Mouse (Mus musculus): ENCODE data around the gene Vps41. TPM values are rescaled to one million over a fixed set of nuclear protein-coding genes. Genes with fewer than 3 reads are reported as not detected.
A peak's percentile ranks its signal among the peaks of the same experiment; 100 is the strongest.

The Vps41 gene
- polyA plus RNA-seq, 1 experiment from 2014 or later: 120 TPM

DNA sequence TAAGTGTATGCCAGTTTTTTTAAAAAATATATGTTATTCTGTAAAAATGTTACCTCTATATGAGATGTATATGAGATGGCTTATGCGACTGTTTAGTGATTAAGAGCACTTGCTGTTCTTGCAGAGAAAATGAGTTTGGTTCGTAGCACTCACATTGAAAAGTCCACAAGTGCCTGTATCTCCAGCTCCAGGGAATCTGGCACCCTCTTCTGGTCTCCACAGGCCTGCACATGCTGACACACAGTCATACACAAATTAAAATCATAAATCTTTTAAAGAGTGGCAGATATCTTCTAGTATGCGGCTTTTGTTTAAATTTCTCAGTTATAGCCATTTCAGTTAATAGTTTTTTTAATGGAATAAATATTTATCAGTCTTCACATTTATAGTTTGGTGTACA is 40.9 kb downstream of the Vps41 start:
- no peaks in the 10 kb centered on the region for H3K9me3 ChIP-seq (ENCODE audit: control insufficient read depth, low read length)
- ATAC-seq: no peak
- H3K4me3 ChIP-seq (ENCODE audit: low read length): no peak overlapping the region
- H3K27ac ChIP-seq (ENCODE audit: low read depth, low read length): no peak overlapping the region
- H3K9ac ChIP-seq (ENCODE audit: low read depth, low read length): no peak overlapping the region
- no peaks in the 10 kb centered on the region for H3K36me3 ChIP-seq (ENCODE audit: control insufficient read depth, insufficient read depth, low read length)
- 81% methylated on average over 3 of the region's 3 CpGs for WGBS
- no peaks in the 10 kb centered on the region for H3K27me3 ChIP-seq (replicated peaks; ENCODE audit: control insufficient read depth, insufficient read depth, low read length)
- no peaks in the 10 kb centered on the region for H3K4me1 ChIP-seq (ENCODE audit: control insufficient read depth, insufficient read depth, low read depth, low read length)
- no peak overlapping the region for H3K4me2 ChIP-seq (ENCODE audit: low read length)

DNA sequence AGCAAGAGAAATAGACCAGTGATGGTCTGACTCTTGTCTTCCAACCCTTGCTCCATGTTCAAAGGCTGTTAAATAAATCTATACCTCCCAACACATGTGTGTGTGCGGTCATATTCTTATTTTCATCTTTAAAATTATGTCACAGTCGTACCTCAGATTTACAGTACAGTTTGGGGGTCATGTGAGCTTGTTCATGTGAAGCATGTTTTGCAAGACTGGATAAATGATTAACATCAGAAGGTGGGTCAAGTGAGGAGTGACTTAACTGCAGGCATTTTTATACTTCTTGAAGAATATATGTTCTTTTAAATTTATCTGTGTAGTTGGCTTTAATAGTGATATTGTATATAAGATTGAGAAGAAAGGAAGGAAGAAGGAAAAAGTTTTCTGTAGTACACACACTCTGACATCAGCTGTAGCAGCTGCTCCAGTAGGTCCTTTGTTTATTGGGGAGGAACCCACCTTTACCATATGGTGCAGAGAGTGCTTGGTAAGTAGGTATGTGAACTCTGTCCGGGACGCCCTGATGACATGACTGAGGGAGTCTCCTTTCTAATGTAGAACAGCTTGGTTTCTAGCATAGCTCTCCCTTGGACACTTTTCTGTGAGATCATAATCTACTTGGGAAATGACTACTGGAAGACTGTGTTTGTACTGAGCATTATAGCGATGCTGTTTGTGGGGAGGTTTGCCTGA is 42.4 kb downstream of the Vps41 start:
- H3K27me3 ChIP-seq (replicated peaks; ENCODE audit: control insufficient read depth, insufficient read depth, low read length): no peaks in the 10 kb centered on the region
- 89% methylated on average over 5 of the region's 5 CpGs for WGBS
- no peak overlapping the region for H3K4me3 ChIP-seq (ENCODE audit: low read length)
- no peaks in the 10 kb centered on the region for H3K36me3 ChIP-seq (ENCODE audit: control insufficient read depth, insufficient read depth, low read length)
- no peak for ATAC-seq
- no peaks in the 10 kb centered on the region for H3K9me3 ChIP-seq (ENCODE audit: control insufficient read depth, low read length)
- no peak overlapping the region for H3K27ac ChIP-seq (ENCODE audit: low read depth, low read length)
- no peak overlapping the region for H3K4me2 ChIP-seq (ENCODE audit: low read length)
- H3K9ac ChIP-seq (ENCODE audit: low read depth, low read length): no peak overlapping the region
- H3K4me1 ChIP-seq (ENCODE audit: control insufficient read depth, insufficient read depth, low read depth, low read length): no peaks in the 10 kb centered on the region

DNA sequence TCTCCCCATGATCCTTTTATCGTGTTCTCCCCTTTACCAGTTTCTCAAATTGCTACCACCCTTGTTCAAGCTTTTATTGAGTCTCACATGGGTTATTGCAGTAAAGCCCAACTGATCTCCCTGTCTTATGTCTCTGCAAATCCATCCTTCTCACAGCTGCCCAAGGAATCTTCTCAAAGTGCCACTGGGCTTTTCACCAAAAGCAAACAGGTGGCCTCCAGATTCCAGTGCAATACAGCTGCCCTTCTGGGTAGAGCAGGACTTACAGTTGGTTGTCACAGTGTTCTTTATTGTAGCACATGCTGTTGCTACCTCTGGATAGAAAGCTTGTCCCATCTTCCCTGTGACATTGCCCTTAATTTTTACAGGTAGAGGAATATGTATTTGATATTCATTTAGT is 44.4 kb downstream of the Vps41 start:
- ATAC-seq: no peak
- Histone ChIP-seq H3K9ac (ENCODE audit: low read depth, low read length) (no peak overlapping the region), H3K9me3 (ENCODE audit: control insufficient read depth, low read length) (no peaks in the 10 kb centered on the region), H3K27ac (ENCODE audit: low read depth, low read length) (no peak overlapping the region), H3K4me3 (ENCODE audit: low read length) (no peak overlapping the region), H3K4me1 (ENCODE audit: control insufficient read depth, insufficient read depth, low read depth, low read length) (no peaks in the 10 kb centered on the region), H3K4me2 (ENCODE audit: low read length) (no peak overlapping the region), H3K27me3 (replicated peaks; ENCODE audit: control insufficient read depth, insufficient read depth, low read length) (no peaks in the 10 kb centered on the region), H3K36me3 (ENCODE audit: control insufficient read depth, insufficient read depth, low read length) (no peaks in the 10 kb centered on the region)
- WGBS: 39% methylated on average over 1 of the region's 1 CpGs

DNA sequence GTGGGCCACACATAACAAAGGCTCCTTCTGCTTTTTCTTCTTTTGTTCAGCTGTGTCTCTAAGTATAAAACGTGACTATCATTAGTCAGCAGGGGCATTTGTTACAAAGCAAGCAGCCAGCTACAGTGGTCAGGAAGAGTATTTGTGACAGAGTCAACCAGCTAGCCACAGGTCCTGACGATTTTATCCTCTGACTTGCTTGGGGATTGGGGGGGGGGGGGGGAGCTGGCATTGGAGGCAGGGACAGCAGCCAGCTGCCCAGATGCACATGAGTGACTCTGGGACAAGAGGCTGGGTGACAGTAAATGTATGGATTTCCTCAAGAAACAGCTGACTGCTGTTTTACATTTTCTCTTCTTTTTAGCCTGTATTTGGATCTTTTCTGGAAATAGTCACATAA is 50.8 kb downstream of the Vps41 start:
- no peaks in the 10 kb centered on the region for H3K36me3 ChIP-seq (ENCODE audit: control insufficient read depth, insufficient read depth, low read length)
- peak; percentile 27; the same call in 1 of the 2 replicates for ATAC-seq
- no peaks in the 10 kb centered on the region for H3K27me3 ChIP-seq (replicated peaks; ENCODE audit: control insufficient read depth, insufficient read depth, low read length)
- no peak overlapping the region for H3K4me2 ChIP-seq (ENCODE audit: low read length)
- no peak overlapping the region for H3K4me3 ChIP-seq (ENCODE audit: low read length)
- WGBS: 2% methylated on average over 2 of the region's 2 CpGs
- H3K9ac ChIP-seq (ENCODE audit: low read depth, low read length): no peak overlapping the region
- no peaks in the 10 kb centered on the region for H3K9me3 ChIP-seq (ENCODE audit: control insufficient read depth, low read length)
- no peak overlapping the region for H3K27ac ChIP-seq (ENCODE audit: low read depth, low read length)
- H3K4me1 ChIP-seq (ENCODE audit: control insufficient read depth, insufficient read depth, low read depth, low read length): no peaks in the 10 kb centered on the region; the same call in 1 of the 2 replicates

DNA sequence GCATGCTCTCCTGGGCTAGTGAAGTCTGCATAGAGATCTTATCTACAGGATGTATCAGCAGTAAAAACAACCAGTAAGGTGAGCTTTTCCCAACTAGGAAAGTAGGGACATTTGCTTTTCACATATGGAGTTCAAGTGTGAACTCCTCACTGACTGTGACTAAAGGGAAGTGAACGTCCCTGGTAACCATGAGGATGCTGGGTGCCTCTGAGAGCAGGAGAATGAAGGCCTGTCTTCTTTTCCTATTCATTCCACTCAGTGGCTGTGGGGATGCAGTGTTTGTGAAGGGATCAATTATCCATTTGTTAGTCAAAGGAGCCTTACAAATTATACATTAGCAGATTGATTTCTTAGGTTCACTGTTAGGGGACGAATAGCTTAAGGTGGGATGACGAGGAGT is 51.4 kb downstream of the Vps41 start:
- H3K27me3 ChIP-seq (replicated peaks; ENCODE audit: control insufficient read depth, insufficient read depth, low read length): no peaks in the 10 kb centered on the region
- no peaks in the 10 kb centered on the region for H3K9me3 ChIP-seq (ENCODE audit: control insufficient read depth, low read length)
- H3K4me3 ChIP-seq (ENCODE audit: low read length): no peak overlapping the region
- no peak for ATAC-seq
- WGBS: 31% methylated on average over 3 of the region's 3 CpGs
- no peak overlapping the region for H3K27ac ChIP-seq (ENCODE audit: low read depth, low read length)
- no peak overlapping the region for H3K9ac ChIP-seq (ENCODE audit: low read depth, low read length)
- no peak overlapping the region for H3K4me2 ChIP-seq (ENCODE audit: low read length)
- no peaks in the 10 kb centered on the region; the same call in 1 of the 2 replicates for H3K4me1 ChIP-seq (ENCODE audit: control insufficient read depth, insufficient read depth, low read depth, low read length)
- H3K36me3 ChIP-seq (ENCODE audit: control insufficient read depth, insufficient read depth, low read length): no peaks in the 10 kb centered on the region

DNA sequence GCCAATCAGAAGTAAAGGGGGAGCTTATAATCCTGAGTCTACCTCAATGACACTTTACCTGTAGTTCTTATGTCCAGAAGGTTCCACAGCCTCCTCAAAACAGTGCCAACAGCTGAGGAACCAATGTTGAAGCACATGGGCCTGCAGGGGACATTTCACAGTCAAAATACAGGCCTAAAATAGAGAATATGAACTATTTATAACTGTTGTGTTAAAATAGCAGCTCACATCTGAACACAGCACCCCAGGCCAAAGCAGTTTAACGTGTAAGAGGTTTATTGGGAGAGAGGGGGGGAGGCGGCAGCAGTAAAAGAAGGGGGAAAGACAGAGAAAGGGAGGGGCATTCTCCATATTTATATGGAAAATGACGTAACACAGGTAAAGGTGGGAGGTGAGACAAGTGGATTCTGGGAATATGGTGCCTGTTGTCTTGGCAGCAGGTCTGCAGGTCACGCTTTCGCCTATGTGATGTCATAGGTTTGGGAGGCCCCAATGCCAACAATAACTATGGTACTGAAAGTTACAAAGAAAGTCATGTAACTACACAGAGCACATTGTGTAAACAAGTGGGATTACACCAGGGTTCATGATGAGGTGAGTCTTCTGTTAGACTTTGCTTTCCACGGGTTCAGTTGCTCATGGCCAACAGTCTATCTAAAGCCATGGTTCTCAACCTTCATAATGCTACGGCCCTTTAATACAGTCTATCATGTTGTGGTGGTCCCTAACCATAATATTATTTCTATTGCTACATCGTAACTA is 56.5 kb downstream of the Vps41 start:
- H3K9ac ChIP-seq (ENCODE audit: low read depth, low read length): no peak overlapping the region
- no peak overlapping the region for H3K4me2 ChIP-seq (ENCODE audit: low read length)
- no peaks in the 10 kb centered on the region for H3K36me3 ChIP-seq (ENCODE audit: control insufficient read depth, insufficient read depth, low read length)
- H3K4me3 ChIP-seq (ENCODE audit: low read length): no peak overlapping the region
- H3K4me1 ChIP-seq (ENCODE audit: control insufficient read depth, insufficient read depth, low read depth, low read length): no peaks in the 10 kb centered on the region
- H3K9me3 ChIP-seq (ENCODE audit: control insufficient read depth, low read length): no peaks in the 10 kb centered on the region
- WGBS: 96% methylated on average over 8 of the region's 8 CpGs
- ATAC-seq: no peak
- H3K27ac ChIP-seq (ENCODE audit: low read depth, low read length): no peak overlapping the region
- H3K27me3 ChIP-seq (replicated peaks; ENCODE audit: control insufficient read depth, insufficient read depth, low read length): no peaks in the 10 kb centered on the region

DNA sequence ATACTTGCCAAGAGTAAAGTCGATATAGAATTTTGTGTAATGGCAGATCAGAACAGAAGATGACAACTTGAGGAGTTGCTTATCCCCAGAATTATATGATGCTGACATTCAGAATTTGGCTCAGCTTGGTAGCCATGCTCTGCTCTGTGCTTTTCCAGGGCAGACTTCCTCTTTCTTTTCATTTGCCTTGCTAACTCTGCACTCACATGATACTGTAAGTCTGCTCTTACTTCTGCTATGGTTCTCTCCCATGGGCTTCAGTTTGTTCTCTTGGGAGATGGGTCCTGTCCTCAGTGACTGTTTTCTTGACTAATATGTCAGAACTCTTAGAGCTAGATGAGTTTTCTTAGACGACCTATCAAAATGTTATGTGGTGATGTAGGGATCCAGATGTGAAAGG is 64.2 kb downstream of the Vps41 start:
- Histone ChIP-seq H3K36me3 (ENCODE audit: control insufficient read depth, insufficient read depth, low read length) (no peaks in the 10 kb centered on the region), H3K27ac (ENCODE audit: low read depth, low read length) (no peak overlapping the region), H3K4me3 (ENCODE audit: low read length) (no peak overlapping the region), H3K9ac (ENCODE audit: low read depth, low read length) (no peak overlapping the region), H3K4me2 (ENCODE audit: low read length) (no peak overlapping the region), H3K4me1 (ENCODE audit: control insufficient read depth, insufficient read depth, low read depth, low read length) (no peaks in the 10 kb centered on the region), H3K9me3 (ENCODE audit: control insufficient read depth, low read length) (no peaks in the 10 kb centered on the region), H3K27me3 (replicated peaks; ENCODE audit: control insufficient read depth, insufficient read depth, low read length) (no peaks in the 10 kb centered on the region)
- 82% methylated on average over 2 of the region's 2 CpGs for WGBS
- ATAC-seq: no peak

DNA sequence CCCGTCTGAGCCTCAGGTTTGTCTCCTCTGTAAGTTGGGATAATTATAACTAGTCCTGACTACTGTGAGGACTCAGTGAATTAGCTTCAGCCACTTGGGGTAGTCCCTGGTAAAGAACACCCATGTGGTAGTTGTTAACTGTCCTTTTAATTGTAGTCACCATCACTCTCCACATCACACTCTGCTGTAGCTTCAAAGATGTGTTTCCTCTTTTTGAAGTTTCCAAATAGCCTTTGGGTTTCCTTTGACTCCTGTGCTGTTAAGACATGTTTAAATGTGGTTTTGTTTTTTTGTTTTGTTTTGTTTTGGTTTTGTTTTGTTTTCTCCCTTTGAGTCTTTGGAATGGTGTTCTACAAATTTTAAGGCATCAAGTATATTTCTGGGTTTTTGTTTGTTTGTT is 68.6 kb downstream of the Vps41 start:
- Histone ChIP-seq H3K4me3 (ENCODE audit: low read length) (no peak overlapping the region), H3K27ac (ENCODE audit: low read depth, low read length) (no peak overlapping the region), H3K4me2 (ENCODE audit: low read length) (no peak overlapping the region), H3K4me1 (ENCODE audit: control insufficient read depth, insufficient read depth, low read depth, low read length) (peaks cover 3% of the 10 kb centered on the region; the same call in 1 of the 2 replicates), H3K9ac (ENCODE audit: low read depth, low read length) (no peak overlapping the region), H3K27me3 (replicated peaks; ENCODE audit: control insufficient read depth, insufficient read depth, low read length) (no peaks in the 10 kb centered on the region), H3K9me3 (ENCODE audit: control insufficient read depth, low read length) (no peaks in the 10 kb centered on the region), H3K36me3 (ENCODE audit: control insufficient read depth, insufficient read depth, low read length) (no peaks in the 10 kb centered on the region)
- 94% methylated on average over 1 of the region's 1 CpGs for WGBS
- ATAC-seq: no peak

DNA sequence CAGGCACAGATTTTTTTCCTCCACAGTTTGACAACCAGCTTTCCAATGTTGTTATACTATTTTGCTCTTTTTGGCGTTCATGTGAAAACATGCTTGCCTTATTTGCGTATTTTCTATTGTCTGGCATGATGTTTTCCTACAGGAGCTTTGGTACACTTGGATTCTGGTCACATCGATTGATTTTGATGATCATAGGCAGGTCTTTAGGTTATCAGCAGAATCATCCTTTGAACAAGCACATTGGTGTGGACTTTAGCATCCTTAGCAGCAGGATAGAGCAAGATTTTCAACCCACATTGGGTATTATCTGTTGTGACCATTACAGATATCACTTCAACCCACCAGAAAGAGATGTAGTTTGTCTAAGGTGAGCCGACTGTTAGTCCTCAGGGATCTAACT is 71.0 kb downstream of the Vps41 start:
- H3K4me2 ChIP-seq (ENCODE audit: low read length): no peak overlapping the region
- no peak overlapping the region for H3K4me3 ChIP-seq (ENCODE audit: low read length)
- H3K4me1 ChIP-seq (ENCODE audit: control insufficient read depth, insufficient read depth, low read depth, low read length): peaks cover 3% of the 10 kb centered on the region; the same call in 1 of the 2 replicates
- no peak overlapping the region for H3K27ac ChIP-seq (ENCODE audit: low read depth, low read length)
- H3K36me3 ChIP-seq (ENCODE audit: control insufficient read depth, insufficient read depth, low read length): no peaks in the 10 kb centered on the region
- no peaks in the 10 kb centered on the region for H3K9me3 ChIP-seq (ENCODE audit: control insufficient read depth, low read length)
- WGBS: 91% methylated on average over 4 of the region's 4 CpGs
- H3K9ac ChIP-seq (ENCODE audit: low read depth, low read length): no peak overlapping the region
- H3K27me3 ChIP-seq (replicated peaks; ENCODE audit: control insufficient read depth, insufficient read depth, low read length): no peaks in the 10 kb centered on the region
- ATAC-seq: no peak

Measured in hindbrain, embryonic 16.5 days (tissue).